Mouse (Mus musculus): ENCODE results near the gene Emid1. TPM values are rescaled to one million over a fixed set of nuclear protein-coding genes. Genes with fewer than 3 reads are reported as not detected.

Emid1 gene
- 7.8 and 20.2 TPM in 2 replicates for polyA plus RNA-seq (2011; ENCODE audit: insufficient read depth, insufficient read length, low replicate concordance, missing spikeins)

GRCm38 (mm10) chr11:5151680-5152337 lies at the start of gene Emid1:
TSS of gene Emid1 (minus strand) at chr11:5152257.
- WGBS: under 1% methylated on average over 53 of the region's 53 CpGs
- H3K4me1 ChIP-seq (ENCODE audit: control insufficient read depth, insufficient read depth, low read length): peaks cover 5% of the 10 kb centered on the region; the same call in 1 of the 2 replicates
- TF ChIP-seq CTCF (IDR thresholded peaks at IDR 0.05; ENCODE audit: control insufficient read depth, insufficient read depth, low read length) (no peak), POLR2A (IDR thresholded peaks at IDR 0.05; ENCODE audit: borderline replicate concordance, control insufficient read depth, low read depth, low read length) (peak; percentile 14; the same call in 1 of the 2 replicates)
- H3K27ac ChIP-seq (ENCODE audit: control insufficient read depth, insufficient read depth, low read depth, low read length, poor library complexity): peak within 1 kb of the TSS; percentile 26; the same call in 1 of the 2 replicates
- peak within 1 kb of the TSS; percentile 60 for H3K4me3 ChIP-seq (replicated peaks; ENCODE audit: control insufficient read depth, low read depth, low read length)

- TF ChIP-seq POLR2A (IDR thresholded peaks at IDR 0.05; ENCODE audit: borderline replicate concordance, control insufficient read depth, low read depth, low read length) (no peak), CTCF (IDR thresholded peaks at IDR 0.05; ENCODE audit: control insufficient read depth, insufficient read depth, low read length) (no peak)
- WGBS: 78% methylated on average over 2 of the region's 2 CpGs
- no peaks in the 10 kb centered on the region for H3K4me1 ChIP-seq (ENCODE audit: control insufficient read depth, insufficient read depth, low read length)
- no peak overlapping the region for H3K4me3 ChIP-seq (replicated peaks; ENCODE audit: control insufficient read depth, low read depth, low read length)
- no peak overlapping the region for H3K27ac ChIP-seq (ENCODE audit: control insufficient read depth, insufficient read depth, low read depth, low read length, poor library complexity)
Observed at GRCm38 (mm10) chr11:5199879-5200278, 47.8 kb upstream of the Emid1 start.

- WGBS: 73% methylated on average over 5 of the region's 5 CpGs
- H3K4me1 ChIP-seq (ENCODE audit: control insufficient read depth, insufficient read depth, low read length): no peaks in the 10 kb centered on the region
- H3K4me3 ChIP-seq (replicated peaks; ENCODE audit: control insufficient read depth, low read depth, low read length): no peak overlapping the region
- no peak for TF ChIP-seq POLR2A (IDR thresholded peaks at IDR 0.05; ENCODE audit: borderline replicate concordance, control insufficient read depth, low read depth, low read length)
- no peak for TF ChIP-seq CTCF (IDR thresholded peaks at IDR 0.05; ENCODE audit: control insufficient read depth, insufficient read depth, low read length)
- H3K27ac ChIP-seq (ENCODE audit: control insufficient read depth, insufficient read depth, low read depth, low read length, poor library complexity): no peak overlapping the region
Observed at GRCm38 (mm10) chr11:5197068-5197467, 45.0 kb upstream of the Emid1 start.

GRCm38 (mm10) chr11:5196583-5196982 lies 44.5 kb upstream of the Emid1 start:
- WGBS: 64% methylated on average over 7 of the region's 7 CpGs
- no peaks in the 10 kb centered on the region for H3K4me1 ChIP-seq (ENCODE audit: control insufficient read depth, insufficient read depth, low read length)
- no peak for TF ChIP-seq CTCF (IDR thresholded peaks at IDR 0.05; ENCODE audit: control insufficient read depth, insufficient read depth, low read length)
- TF ChIP-seq POLR2A (IDR thresholded peaks at IDR 0.05; ENCODE audit: borderline replicate concordance, control insufficient read depth, low read depth, low read length): no peak
- H3K4me3 ChIP-seq (replicated peaks; ENCODE audit: control insufficient read depth, low read depth, low read length): no peak overlapping the region
- no peak overlapping the region for H3K27ac ChIP-seq (ENCODE audit: control insufficient read depth, insufficient read depth, low read depth, low read length, poor library complexity)

GRCm38 (mm10) chr11:5193576-5193881 lies 41.5 kb upstream of the Emid1 start:
- H3K27ac ChIP-seq (ENCODE audit: control insufficient read depth, insufficient read depth, low read depth, low read length, poor library complexity): no peak overlapping the region
- TF ChIP-seq POLR2A (IDR thresholded peaks at IDR 0.05; ENCODE audit: borderline replicate concordance, control insufficient read depth, low read depth, low read length) (no peak), CTCF (IDR thresholded peaks at IDR 0.05; ENCODE audit: control insufficient read depth, insufficient read depth, low read length) (no peak)
- WGBS: 64% methylated on average over 1 of the region's 1 CpGs
- H3K4me1 ChIP-seq (ENCODE audit: control insufficient read depth, insufficient read depth, low read length): no peaks in the 10 kb centered on the region
- no peak overlapping the region for H3K4me3 ChIP-seq (replicated peaks; ENCODE audit: control insufficient read depth, low read depth, low read length)

- no peak overlapping the region for H3K27ac ChIP-seq (ENCODE audit: control insufficient read depth, insufficient read depth, low read depth, low read length, poor library complexity)
- no peak for TF ChIP-seq POLR2A (IDR thresholded peaks at IDR 0.05; ENCODE audit: borderline replicate concordance, control insufficient read depth, low read depth, low read length)
- TF ChIP-seq CTCF (IDR thresholded peaks at IDR 0.05; ENCODE audit: control insufficient read depth, insufficient read depth, low read length): no peak
- H3K4me3 ChIP-seq (replicated peaks; ENCODE audit: control insufficient read depth, low read depth, low read length): no peak overlapping the region
- no peaks in the 10 kb centered on the region for H3K4me1 ChIP-seq (ENCODE audit: control insufficient read depth, insufficient read depth, low read length)
- 46% methylated on average over 8 of the region's 8 CpGs for WGBS
Observed at GRCm38 (mm10) chr11:5192840-5193575, 41.0 kb upstream of the Emid1 start.

GRCm38 (mm10) chr11:5192084-5192516 lies 40.0 kb upstream of the Emid1 start:
- TF ChIP-seq POLR2A (IDR thresholded peaks at IDR 0.05; ENCODE audit: borderline replicate concordance, control insufficient read depth, low read depth, low read length) (no peak), CTCF (IDR thresholded peaks at IDR 0.05; ENCODE audit: control insufficient read depth, insufficient read depth, low read length) (no peak)
- WGBS: 77% methylated on average over 9 of the region's 9 CpGs
- no peak overlapping the region for H3K27ac ChIP-seq (ENCODE audit: control insufficient read depth, insufficient read depth, low read depth, low read length, poor library complexity)

GRCm38 (mm10) chr11:5189239-5189933 lies 37.3 kb upstream of the Emid1 start:
- 81% methylated on average over 9 of the region's 9 CpGs for WGBS
- Histone ChIP-seq H3K4me3 (replicated peaks; ENCODE audit: control insufficient read depth, low read depth, low read length) (no peak overlapping the region), H3K27ac (ENCODE audit: control insufficient read depth, insufficient read depth, low read depth, low read length, poor library complexity) (no peak overlapping the region), H3K4me1 (ENCODE audit: control insufficient read depth, insufficient read depth, low read length) (no peaks in the 10 kb centered on the region)
- TF ChIP-seq CTCF (IDR thresholded peaks at IDR 0.05; ENCODE audit: control insufficient read depth, insufficient read depth, low read length) (no peak), POLR2A (IDR thresholded peaks at IDR 0.05; ENCODE audit: borderline replicate concordance, control insufficient read depth, low read depth, low read length) (no peak)

More at GRCm38 (mm10) chr11:5192084-5192516, 40.0 kb upstream of the Emid1 start:
- H3K4me1 ChIP-seq (ENCODE audit: control insufficient read depth, insufficient read depth, low read length): no peaks in the 10 kb centered on the region
- no peak overlapping the region for H3K4me3 ChIP-seq (replicated peaks; ENCODE audit: control insufficient read depth, low read depth, low read length)
